Mouse (Mus musculus) intestine, postnatal 0 days (tissue): ENCODE measurements around the gene Nwd1. TPM values are rescaled to one million over a fixed set of nuclear protein-coding genes. Genes with fewer than 3 reads are reported as not detected.

ENCODE experiments used
- ATAC-seq: fragments of 200-750 bp; cut with Nextera tagmentation; 2 replicates; pipeline ENCODE4 v1.8.0; 2017; ENCODE audit warnings: mild to moderate bottlenecking, moderate TSS enrichment, moderate library complexity
- H3K27ac ChIP-seq: fragments of 300-500 bp; sonication (generic); 2 replicates; pipeline ENCODE4 v1.5.1; 2014; ENCODE audit warnings: mild to moderate bottlenecking, low read depth, low read length, moderate library complexity
- H3K27me3 ChIP-seq: fragments of 300-500 bp; sonication (generic); replicated peaks from 2 replicates; pipeline ENCODE4 v1.6.1; 2014; ENCODE audit warnings: low read length, mixed read lengths; ENCODE audit not compliant: control insufficient read depth, insufficient read depth
- H3K36me3 ChIP-seq: fragments of 300-500 bp; sonication (generic); 2 replicates; pipeline ENCODE4 v1.6.1; 2014; ENCODE audit warnings: mild to moderate bottlenecking, moderate library complexity; ENCODE audit not compliant: control insufficient read depth, insufficient read depth
- H3K4me1 ChIP-seq: fragments of 300-500 bp; sonication (generic); replicated peaks from 2 replicates; pipeline ENCODE4 v1.6.1; 2014; ENCODE audit warnings: antibody characterized with exemption, low read length, mixed read lengths; ENCODE audit not compliant: control insufficient read depth, insufficient read depth
- H3K4me2 ChIP-seq: fragments of 300-500 bp; sonication (generic); replicated peaks from 2 replicates; pipeline ENCODE4 v1.6.1; 2014; ENCODE audit warnings: low read depth, mild to moderate bottlenecking, moderate library complexity
- H3K4me3 ChIP-seq: fragments of 300-500 bp; sonication (generic); 2 replicates; pipeline ENCODE4 v1.5.1; 2014; ENCODE audit warnings: low read depth, low read length
- H3K9ac ChIP-seq: fragments of 300-500 bp; sonication (generic); 2 replicates; pipeline ENCODE4 v1.6.1; 2014; ENCODE audit warnings: mild to moderate bottlenecking, low read depth, low read length
- H3K9me3 ChIP-seq: fragments of 300-500 bp; sonication (generic); 2 replicates; pipeline ENCODE4 v1.6.1; 2016; ENCODE audit warnings: mixed run types; ENCODE audit not compliant: control insufficient read depth
- CTCF ChIP-seq: sonication (generic); IDR thresholded peaks from 2 replicates; pipeline ENCODE4 v1.5.1; 2016; ENCODE audit warnings: low read depth, mild to moderate bottlenecking, control low read depth, antibody characterized with exemption, moderate library complexity
- WGBS: fragments of 180-500 bp; shearing (Covaris S2); extraction: QIAGEN DNeasy Blood & Tissue Kit; methylation state at CpG from one replicate; pipeline ENCODE4 v1.1.7; 2014; 5-methylcytosine and 5-hydroxymethylcytosine counted together
- polyA plus RNA-seq: library from polyadenylated mRNA; unstranded; fragments of >200 nt; fragmentation: Nextera tagmentation; extraction: Ambion mirVana; gene quantifications from 2 replicates; pipeline ENCODE4 v1.2.1, GENCODE M21; 2015

Gene Nwd1
- polyA plus RNA-seq, 1 experiment from 2014 or later = 0.07 TPM

- Histone ChIP-seq H3K4me1 (no peaks in the 10 kb centered on the region), H3K4me2 (no peak overlapping the region), H3K27ac (no peak overlapping the region), H3K9ac (no peak overlapping the region), H3K9me3 (no peaks in the 10 kb centered on the region), H3K4me3 (no peak overlapping the region), H3K36me3 (no peaks in the 10 kb centered on the region), H3K27me3 (no peaks in the 10 kb centered on the region)
- no peak for ATAC-seq
- WGBS = 73% methylated on average over 3 of the region's 3 CpGs
- no peak for TF ChIP-seq CTCF
Measured at GRCm38 (mm10) chr8:72655522-72655912, 9.0 kb downstream of the Nwd1 start.

GRCm38 (mm10) chr8:72659967-72660366, 13.5 kb downstream of the Nwd1 start:
- no peaks in the 10 kb centered on the region for H3K4me1 ChIP-seq

GRCm38 (mm10) chr8:72664107-72664652, 17.7 kb downstream of the Nwd1 start:
- H3K27me3 ChIP-seq = no peaks in the 10 kb centered on the region
- H3K4me2 ChIP-seq = no peak overlapping the region
- no peaks in the 10 kb centered on the region for H3K9me3 ChIP-seq
- no peaks in the 10 kb centered on the region for H3K4me1 ChIP-seq
- no peaks in the 10 kb centered on the region for H3K36me3 ChIP-seq
- H3K27ac ChIP-seq = no peak overlapping the region
- TF ChIP-seq CTCF = no peak
- H3K4me3 ChIP-seq = no peak overlapping the region
- WGBS = 76% methylated on average over 3 of the region's 3 CpGs
- H3K9ac ChIP-seq = no peak overlapping the region
- ATAC-seq = no peak

More at GRCm38 (mm10) chr8:72659967-72660366, 13.5 kb downstream of the Nwd1 start:
- no peak for ATAC-seq
- H3K27ac ChIP-seq = no peak overlapping the region
- H3K9ac ChIP-seq = no peak overlapping the region
- no peaks in the 10 kb centered on the region for H3K36me3 ChIP-seq
- H3K9me3 ChIP-seq = no peaks in the 10 kb centered on the region
- 88% methylated on average over 2 of the region's 2 CpGs for WGBS
- peak; percentile 39 for TF ChIP-seq CTCF
- no peak overlapping the region for H3K4me3 ChIP-seq
- no peak overlapping the region for H3K4me2 ChIP-seq
- H3K27me3 ChIP-seq = no peaks in the 10 kb centered on the region

- Histone ChIP-seq H3K4me1 (no peaks in the 10 kb centered on the region), H3K4me2 (no peak overlapping the region), H3K27me3 (no peaks in the 10 kb centered on the region), H3K9me3 (no peaks in the 10 kb centered on the region), H3K27ac (no peak overlapping the region), H3K36me3 (no peaks in the 10 kb centered on the region), H3K9ac (no peak overlapping the region), H3K4me3 (no peak overlapping the region)
- ATAC-seq = no peak
- WGBS = 45% methylated on average over 5 of the region's 5 CpGs
- no peak for TF ChIP-seq CTCF
Measured at GRCm38 (mm10) chr8:72664757-72665156, 18.2 kb downstream of the Nwd1 start.

GRCm38 (mm10) chr8:72665405-72665804, 18.9 kb downstream of the Nwd1 start:
- Histone ChIP-seq H3K27ac (no peak overlapping the region), H3K27me3 (no peaks in the 10 kb centered on the region), H3K9ac (no peak overlapping the region), H3K9me3 (no peaks in the 10 kb centered on the region), H3K4me2 (no peak overlapping the region), H3K36me3 (no peaks in the 10 kb centered on the region), H3K4me1 (no peaks in the 10 kb centered on the region), H3K4me3 (no peak overlapping the region)
- 44% methylated on average over 5 of the region's 5 CpGs for WGBS
- 0 out of 2 replicates have a peak, but pooled peaks have one; percentile 13 for ATAC-seq
- no peak for TF ChIP-seq CTCF

GRCm38 (mm10) chr8:72668925-72669324, 22.4 kb downstream of the Nwd1 start:
- H3K9ac ChIP-seq = no peak overlapping the region
- no peak overlapping the region for H3K4me3 ChIP-seq
- H3K27ac ChIP-seq = no peak overlapping the region
- H3K9me3 ChIP-seq = no peaks in the 10 kb centered on the region
- H3K4me2 ChIP-seq = no peak overlapping the region
- no peaks in the 10 kb centered on the region for H3K36me3 ChIP-seq
- no peaks in the 10 kb centered on the region for H3K27me3 ChIP-seq
- TF ChIP-seq CTCF = no peak
- H3K4me1 ChIP-seq = no peaks in the 10 kb centered on the region
- ATAC-seq = no peak

- Histone ChIP-seq H3K4me1 (no peaks in the 10 kb centered on the region), H3K4me2 (no peak overlapping the region), H3K4me3 (no peak overlapping the region), H3K9me3 (no peaks in the 10 kb centered on the region), H3K27ac (no peak overlapping the region), H3K9ac (no peak overlapping the region), H3K27me3 (no peaks in the 10 kb centered on the region), H3K36me3 (no peaks in the 10 kb centered on the region)
- TF ChIP-seq CTCF = 0 out of 2 replicates have a peak, but pooled peaks have one; percentile 29
- ATAC-seq = no peak
- WGBS = 88% methylated on average over 1 of the region's 1 CpGs
Measured at GRCm38 (mm10) chr8:72672802-72673201, 26.3 kb downstream of the Nwd1 start.
